ENCODE assay signal across 18 mouse cellular contexts in genomic region chr2:119696111-119696510, GRCm38 (mm10). TPM values are rescaled to one million over a fixed set of nuclear protein-coding genes. Genes with fewer than 3 reads are reported as not detected.
"Had no signal": no experiment of that assay in that cellular context is flagged by ENCODE, and none has a peak within 500 bp of the region (broad histone marks: within the 10 kb centered on the region; RNA-seq: fewer than 3 reads in every experiment).

No protein-coding gene starts in this region.

- DNase-seq: left cerebral cortex, postnatal 4 days; lung, embryonic 14.5 days; lung, postnatal 10 days; lung, postnatal 4 days; right cerebral cortex, postnatal 4 days; thymus, adult 2 months; thymus, postnatal 25 days had no signal

- H3K9me3 ChIP-seq: limb, embryonic 13.5 days; liver, embryonic 15.5 days; midbrain, embryonic 15.5 days; neural tube, embryonic 12.5 days; stomach, embryonic 15.5 days had no signal

- H3K9ac ChIP-seq: limb, embryonic 13.5 days; liver, embryonic 15.5 days; lung, embryonic 14.5 days; midbrain, embryonic 15.5 days; neural tube, embryonic 12.5 days; stomach, embryonic 15.5 days had no signal

- H3K4me2 ChIP-seq: limb, embryonic 13.5 days; liver, embryonic 11.5 days; liver, embryonic 15.5 days; lung, embryonic 14.5 days; midbrain, embryonic 11.5 days; midbrain, embryonic 15.5 days; neural tube, embryonic 12.5 days; stomach, embryonic 15.5 days had no signal

- H3K27ac ChIP-seq: layer of hippocampus, adult 2 months; limb, embryonic 13.5 days; liver, embryonic 15.5 days; midbrain, embryonic 15.5 days; neural tube, embryonic 12.5 days; stomach, embryonic 15.5 days had no signal

- ATAC-seq: inflammation-experienced regulatory T-cells, adult 6 months; intestine, postnatal 0 days; midbrain, embryonic 15.5 days had no signal

- H3K4me1 ChIP-seq: limb, embryonic 13.5 days; midbrain, embryonic 15.5 days; neural tube, embryonic 12.5 days; stomach, embryonic 15.5 days had no signal

- H3K4me3 ChIP-seq: layer of hippocampus, adult 2 months; limb, embryonic 13.5 days; liver, embryonic 15.5 days; midbrain, embryonic 15.5 days; neural tube, embryonic 12.5 days; stomach, embryonic 15.5 days had no signal

- H3K27me3 ChIP-seq: limb, embryonic 13.5 days; liver, embryonic 15.5 days; midbrain, embryonic 15.5 days; neural tube, embryonic 12.5 days; stomach, embryonic 15.5 days had no signal

RNA-seq across cellular contexts. Expression of gene Itpka, which starts 46.0 kb away (rescaled TPM):
- total RNA-seq: monocyte, adult 5-6 weeks had no signal
